Mouse (Mus musculus) heart, postnatal 0 days (tissue): ENCODE data around the gene Snapc5.

Source experiments
- CTCF ChIP-seq: IDR thresholded peaks from 2 replicates; pipeline ENCODE4 v1.5.1; 2016; ENCODE audit warnings: antibody characterized with exemption, control low read depth, low read depth
- EP300 ChIP-seq: IDR thresholded peaks from 2 replicates; pipeline ENCODE4 v1.6.1; 2016; ENCODE audit warnings: antibody characterized with exemption, low read depth

DNA sequence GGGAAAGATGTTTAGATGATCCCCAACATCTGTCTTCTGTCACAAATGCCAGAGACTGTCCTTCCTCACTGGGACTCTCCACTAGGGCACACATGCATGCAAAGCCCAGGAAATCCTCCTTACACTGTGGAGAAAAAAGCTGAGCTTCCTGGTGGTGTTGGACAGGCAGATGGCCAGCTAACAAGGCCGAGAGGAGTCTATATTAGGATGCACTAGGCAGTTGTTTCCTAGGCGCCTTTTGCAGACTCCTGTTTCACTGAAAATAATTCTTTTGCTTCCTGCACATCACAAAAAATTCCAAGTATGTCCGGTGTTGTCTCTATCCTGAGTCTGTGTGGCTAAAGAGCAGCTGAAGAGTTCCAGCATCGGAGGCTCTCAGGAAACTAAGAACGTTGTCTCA lies 52.1 kb downstream of the Snapc5 start:
- no peak for TF ChIP-seq CTCF
- TF ChIP-seq EP300: no peak
